Mouse (Mus musculus) forebrain, embryonic 11.5 days (tissue): ENCODE data around the gene Usp8. TPM values are rescaled to one million over a fixed set of nuclear protein-coding genes. Genes with fewer than 3 reads are reported as not detected.

Experiments
- ATAC-seq: fragments of 200-750 bp; cut with Nextera tagmentation; replicated peaks from 2 replicates; pipeline ENCODE4 v1.8.0; 2017; ENCODE audit warnings: moderate TSS enrichment; ENCODE audit not compliant: low FRiP score
- DNase-seq: peaks from one replicate; pipeline ENCODE4 v3.0.0-alpha.2; 2017; ENCODE audit warnings: low spot score
- H3K27ac ChIP-seq: fragments of 300-500 bp; sonication (generic); 2 replicates; pipeline ENCODE4 v1.5.1; 2014; ENCODE audit warnings: low read depth, low read length
- H3K27me3 ChIP-seq: fragments of 300-500 bp; sonication (generic); 2 replicates; pipeline ENCODE4 v1.6.1; 2014; ENCODE audit warnings: mild to moderate bottlenecking, low read length, mixed read lengths; ENCODE audit not compliant: control insufficient read depth, insufficient read depth
- H3K36me3 ChIP-seq: fragments of 300-500 bp; sonication (generic); 2 replicates; pipeline ENCODE4 v1.6.1; 2014; ENCODE audit warnings: mild to moderate bottlenecking, low read length, moderate library complexity, mixed read lengths; ENCODE audit not compliant: control insufficient read depth, insufficient read depth
- H3K4me1 ChIP-seq: fragments of 300-500 bp; sonication (generic); replicated peaks from 2 replicates; pipeline ENCODE4 v1.6.1; 2014; ENCODE audit warnings: low read length, mixed read lengths; ENCODE audit not compliant: control insufficient read depth, insufficient read depth
- H3K4me2 ChIP-seq: fragments of 300-500 bp; sonication (generic); 2 replicates; pipeline ENCODE4 v1.6.1; 2014; ENCODE audit warnings: low read depth, mild to moderate bottlenecking, low read length, moderate library complexity, mixed read lengths; ENCODE audit not compliant: severe bottlenecking
- H3K4me3 ChIP-seq: fragments of 300-500 bp; sonication (generic); 2 replicates; pipeline ENCODE4 v1.5.1; 2014; ENCODE audit warnings: low read depth, low read length
- H3K9ac ChIP-seq: fragments of 300-500 bp; sonication (generic); 2 replicates; pipeline ENCODE4 v1.6.1; 2014; ENCODE audit warnings: low read length
- H3K9me3 ChIP-seq: fragments of 300-500 bp; sonication (generic); 2 replicates; pipeline ENCODE4 v1.6.1; 2016; ENCODE audit warnings: low read length, mixed read lengths; ENCODE audit not compliant: control insufficient read depth
- WGBS: fragments of 180-500 bp; shearing (Covaris S2); extraction: QIAGEN DNeasy Blood & Tissue Kit; methylation state at CpG from one replicate; pipeline ENCODE4 v1.1.7; 2014; 5-methylcytosine and 5-hydroxymethylcytosine counted together
- polyA plus RNA-seq: library from polyadenylated mRNA; unstranded; fragments of >200 nt; fragmentation: Nextera tagmentation; extraction: Ambion mirVana; gene quantifications from 2 replicates; pipeline ENCODE4 v1.2.1, GENCODE M21; 2014

The Usp8 gene
- polyA plus RNA-seq, 1 experiment from 2014 or later, result 50.6 TPM

GRCm38 (mm10) chr2:126676122-126676515 is 31.0 kb upstream of the Usp8 start, which contains the start of gene Gabpb1:
TSS of gene Gabpb1 (minus strand) at chr2:126676337.
- Histone ChIP-seq H3K9ac (peak within 1 kb of the TSS; percentile 100), H3K36me3 (peaks cover 2% of the 10 kb centered on the region; the same call in 1 of the 2 replicates), H3K27me3 (no peaks in the 10 kb centered on the region), H3K4me1 (peaks cover 3% of the 10 kb centered on the region; the same call in 1 of the 2 replicates), H3K4me2 (peak within 1 kb of the TSS; percentile 74), H3K4me3 (peak within 1 kb of the TSS; percentile 97), H3K27ac (peak within 1 kb of the TSS; percentile 100), H3K9me3 (no peaks in the 10 kb centered on the region)
- DNase-seq, result no peak
- WGBS, result 25% methylated on average over 12 of the region's 12 CpGs
- ATAC-seq, result no peak

DNA sequence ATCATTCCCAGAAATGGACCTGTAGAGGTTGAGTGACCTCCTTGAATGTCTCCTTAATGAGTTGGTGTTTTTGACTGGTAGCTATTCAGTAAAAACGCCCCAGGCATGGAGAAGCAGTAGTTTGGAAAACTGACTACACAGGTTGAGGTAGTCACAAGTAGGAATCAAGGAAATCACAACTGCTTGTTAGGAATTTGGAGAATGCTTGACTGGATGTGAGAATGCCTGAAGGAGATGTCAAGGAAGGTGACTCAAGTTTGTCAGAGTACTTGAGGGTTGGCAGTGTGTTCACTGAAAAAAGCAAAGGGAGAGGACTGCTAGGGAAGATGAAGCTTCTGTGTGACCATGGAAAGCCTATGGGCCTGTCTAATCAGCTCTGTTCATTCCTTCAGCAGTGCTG is 29.8 kb upstream of the Usp8 start:
- Histone ChIP-seq H3K27ac (no peak overlapping the region), H3K9ac (no peak overlapping the region), H3K4me3 (no peak overlapping the region), H3K4me1 (peaks cover 3% of the 10 kb centered on the region; the same call in 1 of the 2 replicates), H3K36me3 (peaks cover 2% of the 10 kb centered on the region; the same call in 1 of the 2 replicates), H3K27me3 (no peaks in the 10 kb centered on the region), H3K9me3 (no peaks in the 10 kb centered on the region), H3K4me2 (no peak overlapping the region)
- no peak for ATAC-seq
- 100% methylated on average over 1 of the region's 1 CpGs for WGBS
- DNase-seq, result no peak

DNA sequence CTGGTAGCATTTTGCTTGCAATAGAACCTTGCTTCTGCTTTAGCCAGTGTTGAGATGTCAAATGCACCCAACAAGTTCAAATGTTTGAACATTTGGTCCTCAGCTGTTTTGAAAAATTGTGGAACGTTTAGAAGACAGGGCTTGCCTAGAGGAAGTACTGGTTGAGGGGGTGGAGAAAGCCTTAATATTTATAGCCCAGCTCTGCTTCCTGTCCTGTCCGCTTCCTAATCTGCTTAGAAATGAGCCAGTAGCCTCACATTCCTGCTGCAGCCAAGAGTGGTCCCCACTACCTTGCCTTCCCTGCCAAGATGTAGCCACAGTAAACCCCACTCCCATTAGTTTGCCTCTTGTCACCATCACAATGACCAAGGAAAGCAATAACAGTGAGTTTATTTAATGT is 24.8 kb upstream of the Usp8 start:
- Histone ChIP-seq H3K27ac (no peak overlapping the region), H3K36me3 (peaks cover 2% of the 10 kb centered on the region; the same call in 1 of the 2 replicates), H3K4me3 (no peak overlapping the region), H3K4me1 (no peaks in the 10 kb centered on the region), H3K9me3 (no peaks in the 10 kb centered on the region), H3K9ac (no peak overlapping the region), H3K4me2 (no peak overlapping the region), H3K27me3 (no peaks in the 10 kb centered on the region)
- 85% methylated on average over 2 of the region's 2 CpGs for WGBS
- DNase-seq (no peak), ATAC-seq (no peak)

DNA sequence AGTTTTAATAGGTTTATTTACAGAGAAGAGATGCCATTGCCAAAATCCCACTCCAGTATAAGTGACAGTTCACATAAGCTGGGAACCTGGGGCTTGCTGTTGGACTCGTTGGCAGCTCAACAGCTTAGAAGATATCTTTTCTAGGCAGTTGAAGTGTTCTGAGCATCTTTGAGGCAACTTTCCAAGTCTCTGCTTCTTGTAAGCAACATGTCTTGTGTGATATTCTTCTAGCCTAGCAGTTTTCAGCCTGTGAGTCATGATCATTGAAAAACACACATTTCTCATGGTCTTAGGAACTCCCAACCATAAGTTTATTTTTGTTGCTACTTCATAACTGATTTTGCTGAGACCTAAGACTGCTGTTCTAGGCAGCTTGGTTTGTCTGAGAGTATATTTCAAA is 24.2 kb upstream of the Usp8 start:
- no peak overlapping the region for H3K4me2 ChIP-seq
- WGBS, result 90% methylated on average over 1 of the region's 1 CpGs
- H3K4me1 ChIP-seq, result no peaks in the 10 kb centered on the region
- H3K4me3 ChIP-seq, result no peak overlapping the region
- no peak for DNase-seq
- H3K27ac ChIP-seq, result no peak overlapping the region
- peaks cover 2% of the 10 kb centered on the region; the same call in 1 of the 2 replicates for H3K36me3 ChIP-seq
- no peak overlapping the region for H3K9ac ChIP-seq
- H3K27me3 ChIP-seq, result no peaks in the 10 kb centered on the region
- no peak for ATAC-seq
- no peaks in the 10 kb centered on the region for H3K9me3 ChIP-seq

DNA sequence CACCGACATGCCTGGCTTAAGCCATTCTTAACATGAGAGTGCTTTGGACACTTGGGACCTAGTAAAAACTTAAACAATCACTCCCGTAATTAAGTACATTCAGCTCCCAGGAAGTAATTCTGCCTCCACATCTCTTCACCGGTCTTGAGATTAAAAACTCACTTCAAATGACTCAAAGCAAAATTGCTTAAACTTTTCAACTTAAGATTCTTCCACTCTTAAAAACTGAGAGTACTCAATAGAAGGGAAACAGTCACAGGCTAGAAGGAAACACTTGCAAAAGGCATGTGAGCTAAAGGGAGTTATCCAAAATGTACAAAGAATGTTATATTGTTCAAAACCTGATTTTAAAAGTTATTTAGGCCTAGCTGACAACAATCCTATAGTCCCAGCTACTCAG is 15.8 kb upstream of the Usp8 start:
- H3K9ac ChIP-seq, result no peak overlapping the region
- H3K4me1 ChIP-seq, result no peaks in the 10 kb centered on the region
- no peaks in the 10 kb centered on the region for H3K36me3 ChIP-seq
- no peaks in the 10 kb centered on the region; the same call in 1 of the 2 replicates for H3K9me3 ChIP-seq
- no peak overlapping the region for H3K27ac ChIP-seq
- 79% methylated on average over 3 of the region's 3 CpGs for WGBS
- H3K27me3 ChIP-seq, result no peaks in the 10 kb centered on the region
- H3K4me3 ChIP-seq, result no peak overlapping the region
- no peak overlapping the region for H3K4me2 ChIP-seq
- no peak for ATAC-seq
- DNase-seq, result no peak

DNA sequence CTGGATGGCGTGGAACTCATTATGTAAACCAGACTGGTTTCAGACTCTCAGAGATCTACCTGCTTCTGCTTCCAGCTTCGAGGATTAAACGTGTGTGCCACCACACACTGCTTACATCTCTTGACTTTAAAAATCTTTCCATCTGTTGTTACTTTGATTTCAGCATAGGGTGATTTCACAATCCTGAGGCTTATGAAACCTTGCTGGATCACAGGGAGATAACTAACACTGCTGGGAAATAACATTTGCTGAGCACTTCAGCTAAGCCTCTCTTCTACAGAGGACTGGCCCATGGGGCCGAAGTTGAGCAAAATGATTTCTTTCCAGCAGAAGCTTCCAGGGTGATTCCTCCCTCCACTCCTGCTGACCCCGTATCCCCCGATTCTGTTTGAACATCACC is 11.8 kb upstream of the Usp8 start:
- H3K4me3 ChIP-seq, result no peak overlapping the region
- no peaks in the 10 kb centered on the region for H3K27me3 ChIP-seq
- H3K9me3 ChIP-seq, result no peaks in the 10 kb centered on the region
- H3K36me3 ChIP-seq, result no peaks in the 10 kb centered on the region
- no peak overlapping the region for H3K9ac ChIP-seq
- no peak for DNase-seq
- no peak overlapping the region for H3K4me2 ChIP-seq
- no peaks in the 10 kb centered on the region for H3K4me1 ChIP-seq
- 84% methylated on average over 6 of the region's 6 CpGs for WGBS
- H3K27ac ChIP-seq, result no peak overlapping the region
- no peak for ATAC-seq

DNA sequence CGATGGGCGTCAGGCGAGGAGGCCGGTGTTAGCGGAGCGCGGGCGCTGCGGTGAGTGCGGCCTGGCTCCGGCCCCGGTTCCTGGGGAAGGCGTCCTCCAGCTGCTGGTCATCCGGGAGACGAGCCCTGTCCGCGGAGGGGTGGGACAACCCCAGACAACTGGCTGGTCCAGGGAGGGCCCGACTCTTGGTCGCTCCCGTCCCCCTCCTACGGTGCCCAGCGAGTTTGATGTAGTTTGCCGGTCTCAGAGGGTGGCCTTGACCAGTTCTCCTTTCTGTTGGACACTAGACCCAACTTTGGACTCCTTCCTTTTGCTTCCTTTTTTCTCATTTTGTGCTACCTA is 281 bp downstream of the Usp8 start:
- ATAC-seq (no peak; the same call in 1 of the 2 replicates), DNase-seq (no peak)
- no peaks in the 10 kb centered on the region for H3K4me1 ChIP-seq
- peak overlapping the region; percentile 77 for H3K4me3 ChIP-seq
- no peaks in the 10 kb centered on the region for H3K36me3 ChIP-seq
- H3K27ac ChIP-seq, result peak overlapping the region; percentile 64; the same call in 1 of the 2 replicates
- no peaks in the 10 kb centered on the region for H3K27me3 ChIP-seq
- peak overlapping the region; percentile 86 for H3K9ac ChIP-seq
- H3K9me3 ChIP-seq, result no peaks in the 10 kb centered on the region
- WGBS, result under 1% methylated on average over 23 of the region's 23 CpGs
- H3K4me2 ChIP-seq, result peak overlapping the region; percentile 51

- H3K27ac ChIP-seq, result no peak overlapping the region
- peak overlapping the region; percentile 51; the same call in 1 of the 2 replicates for H3K4me2 ChIP-seq
- H3K9ac ChIP-seq, result no peak overlapping the region
- no peaks in the 10 kb centered on the region for H3K27me3 ChIP-seq
- H3K9me3 ChIP-seq, result no peaks in the 10 kb centered on the region
- no peak for DNase-seq
- H3K4me3 ChIP-seq, result no peak overlapping the region
- ATAC-seq, result no peak
- no peaks in the 10 kb centered on the region for H3K4me1 ChIP-seq
- WGBS, result 92% methylated on average over 4 of the region's 4 CpGs
- H3K36me3 ChIP-seq, result no peaks in the 10 kb centered on the region
Observed at GRCm38 (mm10) chr2:126708361-126708760, 1.2 kb downstream of the Usp8 start.

GRCm38 (mm10) chr2:126712526-126712925 is 5.4 kb downstream of the Usp8 start:
- Histone ChIP-seq H3K27me3 (no peaks in the 10 kb centered on the region), H3K36me3 (no peaks in the 10 kb centered on the region), H3K27ac (no peak overlapping the region), H3K4me3 (no peak overlapping the region), H3K9me3 (no peaks in the 10 kb centered on the region), H3K9ac (no peak overlapping the region), H3K4me1 (no peaks in the 10 kb centered on the region), H3K4me2 (no peak overlapping the region)
- 94% methylated on average over 5 of the region's 5 CpGs for WGBS
- ATAC-seq, result no peak
- no peak for DNase-seq
